Mouse (Mus musculus) heart, postnatal 0 days (tissue): ENCODE results near the gene Ppargc1a. TPM values are rescaled to one million over a fixed set of nuclear protein-coding genes. Genes with fewer than 3 reads are reported as not detected.

Source experiments
- ATAC-seq: fragments of 200-750 bp; cut with Nextera tagmentation; 2 replicates; pipeline ENCODE4 v1.8.0; 2017; ENCODE audit warnings: low read depth, moderate number of reproducible peaks, moderate library complexity; ENCODE audit not compliant: insufficient read depth
- DNase-seq: peaks from one replicate; pipeline ENCODE4 v3.0.0-alpha.2; 2016; ENCODE audit warnings: low spot score
- H3K27ac ChIP-seq: fragments of 300-500 bp; sonication (generic); 2 replicates; pipeline ENCODE4 v1.5.1; 2014; ENCODE audit warnings: low read depth, mild to moderate bottlenecking
- H3K27me3 ChIP-seq: fragments of 300-500 bp; sonication (generic); 2 replicates; pipeline ENCODE4 v1.6.1; 2014; ENCODE audit warnings: low read length, mixed read lengths; ENCODE audit not compliant: control insufficient read depth, insufficient read depth
- H3K36me3 ChIP-seq: fragments of 300-500 bp; sonication (generic); replicated peaks from 2 replicates; pipeline ENCODE4 v1.6.1; 2014; ENCODE audit warnings: low read length, mixed read lengths; ENCODE audit not compliant: control insufficient read depth, insufficient read depth
- H3K4me1 ChIP-seq: fragments of 300-500 bp; sonication (generic); 2 replicates; pipeline ENCODE4 v1.6.1; 2014; ENCODE audit warnings: antibody characterized with exemption; ENCODE audit not compliant: control insufficient read depth, insufficient read depth
- H3K4me2 ChIP-seq: fragments of 300-500 bp; sonication (generic); 2 replicates; pipeline ENCODE4 v1.6.1; 2014; ENCODE audit warnings: low read depth, mild to moderate bottlenecking, low read length, moderate library complexity
- H3K4me3 ChIP-seq: fragments of 300-500 bp; sonication (generic); 2 replicates; pipeline ENCODE4 v1.5.1; 2014; ENCODE audit warnings: low read depth, low read length
- H3K9ac ChIP-seq: fragments of 300-500 bp; sonication (generic); replicated peaks from 2 replicates; pipeline ENCODE4 v1.6.1; 2014; ENCODE audit warnings: low read depth, low read length, mixed read lengths
- H3K9me3 ChIP-seq: fragments of 300-500 bp; sonication (generic); replicated peaks from 2 replicates; pipeline ENCODE4 v1.6.1; 2016; ENCODE audit warnings: low read length; ENCODE audit not compliant: control insufficient read depth
- CTCF ChIP-seq: IDR thresholded peaks from 2 replicates; pipeline ENCODE4 v1.5.1; 2016; ENCODE audit warnings: antibody characterized with exemption, control low read depth, low read depth
- EP300 ChIP-seq: IDR thresholded peaks from 2 replicates; pipeline ENCODE4 v1.6.1; 2016; ENCODE audit warnings: antibody characterized with exemption, low read depth
- WGBS: fragments of 180-500 bp; shearing (Covaris S2); extraction: QIAGEN DNeasy Blood & Tissue Kit; methylation state at CpG from one replicate; pipeline ENCODE4 v1.1.7; 2014; 5-methylcytosine and 5-hydroxymethylcytosine counted together
- polyA plus RNA-seq: library from polyadenylated mRNA; unstranded; fragments of >200 nt; fragmentation: Nextera tagmentation; extraction: Ambion mirVana; gene quantifications from 2 replicates; pipeline ENCODE4 v1.2.1, GENCODE M21; 2015
- total RNA-seq: library from RNA; depleted of rRNA; stranded (reverse); fragments of >200 nt; gene quantifications from 2 replicates; pipeline ENCODE4 v1.2.3, GENCODE M21; 2014; ENCODE audit warnings: low replicate concordance

Ppargc1a gene
- total and polyA plus RNA-seq, 2 experiments from 2014 or later, result 50.8 to 61.4 TPM

GRCm38 (mm10) chr5:51527498-51528164 lies 39.9 kb downstream of the Ppargc1a start:
- 52% methylated on average over 5 of the region's 5 CpGs for WGBS
- Histone ChIP-seq H3K27ac (peak overlapping the region; percentile 89), H3K4me1 (peaks cover 54% of the 10 kb centered on the region), H3K4me3 (no peak overlapping the region), H3K36me3 (no peaks in the 10 kb centered on the region), H3K9me3 (no peaks in the 10 kb centered on the region), H3K4me2 (no peak overlapping the region), H3K27me3 (no peaks in the 10 kb centered on the region), H3K9ac (no peak overlapping the region)
- DNase-seq (no peak), ATAC-seq (no peak)
- no peak for TF ChIP-seq CTCF
- no peak for TF ChIP-seq EP300

- TF ChIP-seq CTCF, result no peak
- TF ChIP-seq EP300, result no peak
- no peaks in the 10 kb centered on the region for H3K27me3 ChIP-seq
- H3K4me3 ChIP-seq, result no peak overlapping the region
- ATAC-seq, result no peak
- H3K4me2 ChIP-seq, result no peak overlapping the region
- no peak overlapping the region for H3K27ac ChIP-seq
- DNase-seq, result no peak
- no peaks in the 10 kb centered on the region for H3K9me3 ChIP-seq
- 85% methylated on average over 2 of the region's 2 CpGs for WGBS
- H3K4me1 ChIP-seq, result peaks cover 48% of the 10 kb centered on the region
- H3K9ac ChIP-seq, result no peak overlapping the region
- H3K36me3 ChIP-seq, result no peaks in the 10 kb centered on the region
These were observed 41.7 kb downstream of the Ppargc1a start for GRCm38 (mm10) chr5:51525858-51526257.

- Histone ChIP-seq H3K4me1 (peaks cover 21% of the 10 kb centered on the region), H3K9ac (no peak overlapping the region), H3K27me3 (no peaks in the 10 kb centered on the region), H3K4me3 (no peak overlapping the region), H3K36me3 (no peaks in the 10 kb centered on the region), H3K27ac (peak overlapping the region; percentile 46), H3K4me2 (no peak overlapping the region), H3K9me3 (no peaks in the 10 kb centered on the region)
- ATAC-seq (no peak), DNase-seq (no peak)
- WGBS, result 72% methylated on average over 3 of the region's 3 CpGs
- TF ChIP-seq EP300 (no peak), CTCF (no peak)
These were observed 46.7 kb downstream of the Ppargc1a start for GRCm38 (mm10) chr5:51520807-51521206.

- peak; percentile 77 for ATAC-seq
- WGBS, result 24% methylated on average over 6 of the region's 6 CpGs
- DNase-seq, result peak; percentile 87
- peak overlapping the region; percentile 79 for H3K27ac ChIP-seq
- TF ChIP-seq CTCF (no peak), EP300 (peak; percentile 86)
- H3K27me3 ChIP-seq, result no peaks in the 10 kb centered on the region
- H3K4me2 ChIP-seq, result 0 out of 2 replicates have a peak overlapping the region, but pooled peaks have one; percentile 6
- peaks cover 21% of the 10 kb centered on the region for H3K4me1 ChIP-seq
- H3K9ac ChIP-seq, result no peak overlapping the region
- H3K9me3 ChIP-seq, result no peaks in the 10 kb centered on the region
- no peak overlapping the region for H3K4me3 ChIP-seq
- no peaks in the 10 kb centered on the region for H3K36me3 ChIP-seq
These were observed 49.9 kb downstream of the Ppargc1a start for GRCm38 (mm10) chr5:51517440-51518187.

GRCm38 (mm10) chr5:51504654-51505053 lies 62.9 kb downstream of the Ppargc1a start:
- DNase-seq (no peak), ATAC-seq (no peak)
- Histone ChIP-seq H3K4me1 (peaks cover 10% of the 10 kb centered on the region; the same call in 1 of the 2 replicates), H3K9ac (no peak overlapping the region), H3K27ac (no peak overlapping the region), H3K27me3 (no peaks in the 10 kb centered on the region), H3K9me3 (no peaks in the 10 kb centered on the region), H3K36me3 (no peaks in the 10 kb centered on the region), H3K4me2 (no peak overlapping the region), H3K4me3 (no peak overlapping the region)
- TF ChIP-seq CTCF, result no peak
- no peak for TF ChIP-seq EP300
- 51% methylated on average over 2 of the region's 2 CpGs for WGBS
